Mouse (Mus musculus): ENCODE results near the gene Dzip3. TPM values are rescaled to one million over a fixed set of nuclear protein-coding genes. Genes with fewer than 3 reads are reported as not detected.

Dzip3 gene
- polyA plus RNA-seq (2012; fragmentation: generic; extraction: Trizol), result 3.3 TPM
- long read RNA-seq, experiment 1, partial matches to known transcripts, result 6 of 11 reads
- long read RNA-seq, experiment 1, other reads (novel, unspliced or antisense), result 5 of 11 reads
- long read RNA-seq, experiment 2, full-length matches to known transcripts, result 3 of 66 reads
- long read RNA-seq, experiment 2, partial matches to known transcripts, result 48 of 66 reads
- long read RNA-seq, experiment 2, other reads (novel, unspliced or antisense), result 15 of 66 reads

DNA sequence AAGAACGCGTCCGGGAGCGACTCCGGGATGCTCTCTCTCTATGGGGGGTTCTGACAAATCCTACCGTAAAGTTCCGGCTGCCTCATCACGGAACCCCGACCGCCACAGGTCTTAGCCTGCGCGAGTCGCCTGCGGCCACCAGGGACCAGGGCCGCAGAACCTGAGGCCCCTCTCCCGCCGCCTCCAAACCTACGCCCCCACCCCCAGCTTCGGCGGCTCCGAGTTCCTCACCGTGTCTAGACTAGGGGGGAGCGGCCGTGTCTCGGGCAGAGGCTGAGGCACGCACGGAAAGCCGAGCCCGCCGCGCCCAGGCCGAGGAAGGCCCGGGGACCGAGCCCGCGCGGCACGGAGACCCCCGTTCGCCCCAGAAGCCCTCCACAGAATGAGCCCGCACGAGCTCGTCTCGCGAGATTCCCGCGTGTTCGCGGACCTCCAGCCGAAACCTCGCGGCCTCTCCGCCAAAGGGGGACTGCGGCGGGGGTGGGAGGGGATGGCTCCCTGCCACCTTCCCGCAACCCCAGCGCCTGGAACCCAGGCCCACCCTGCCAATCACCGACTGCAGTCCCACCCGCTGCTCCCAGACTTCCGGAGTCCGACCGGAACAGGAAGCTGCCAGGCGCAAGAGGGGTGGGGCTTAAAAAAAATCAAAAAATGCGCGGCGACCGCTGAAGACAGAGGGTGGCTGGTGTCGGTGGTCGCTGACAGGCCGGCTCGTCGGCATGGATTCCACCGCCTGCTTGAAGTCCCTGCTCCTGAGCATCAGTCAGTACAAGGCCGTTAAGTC, at the start of gene Dzip3, which contains the start of gene Cip2a:
TSS of gene Dzip3 (minus strand) at position 607 of the 784 bp plus-strand sequence.
TSS of gene Cip2a (plus strand) at position 627 of the 784 bp plus-strand sequence.
- H3K79me3 ChIP-seq (ENCODE audit: low read depth), result peaks cover 60% of the 10 kb centered on the region
- peaks cover 87% of the 10 kb centered on the region for H3K79me2 ChIP-seq (ENCODE audit: control insufficient read depth, insufficient read depth)
- H3ac ChIP-seq (ENCODE audit: control insufficient read depth, insufficient read length, low read depth), result peak within 1 kb of the TSS; percentile 99
- no peaks in the 10 kb centered on the region for H3K27me3 ChIP-seq (ENCODE audit: control insufficient read depth, insufficient read depth, insufficient read length)
- H3K36me3 ChIP-seq (ENCODE audit: control insufficient read depth, insufficient read depth), result peaks cover 15% of the 10 kb centered on the region
- H3K4me3 ChIP-seq (ENCODE audit: insufficient read depth, poor library complexity, severe bottlenecking), result peak within 1 kb of the TSS; percentile 83
- TF ChIP-seq CTCF (IDR thresholded peaks at IDR 0.05; ENCODE audit: control insufficient read depth, insufficient read depth, insufficient read length) (no peak), MYOG (IDR thresholded peaks at IDR 0.05; ENCODE audit: control insufficient read depth, extremely low read depth, insufficient read length) (no peak), USF1 (IDR thresholded peaks at IDR 0.05; ENCODE audit: low read depth) (no peak), FOSL1 (IDR thresholded peaks at IDR 0.05; ENCODE audit: insufficient read depth, low read length, poor library complexity, severe bottlenecking) (no peak), MAX (IDR thresholded peaks at IDR 0.05) (peak; percentile 10), MYOD1 (IDR thresholded peaks at IDR 0.05; ENCODE audit: control insufficient read depth, insufficient read length, low read depth) (no peak), CEBPB (IDR thresholded peaks at IDR 0.05; ENCODE audit: low read depth) (no peak)

- Histone ChIP-seq H3K4me3 (ENCODE audit: insufficient read depth, poor library complexity, severe bottlenecking) (no peak overlapping the region), H3K79me2 (ENCODE audit: control insufficient read depth, insufficient read depth) (no peaks in the 10 kb centered on the region), H3K27me3 (ENCODE audit: control insufficient read depth, insufficient read depth, insufficient read length) (no peaks in the 10 kb centered on the region), H3ac (ENCODE audit: control insufficient read depth, insufficient read length, low read depth) (no peak overlapping the region), H3K36me3 (ENCODE audit: control insufficient read depth, insufficient read depth) (no peaks in the 10 kb centered on the region), H3K79me3 (ENCODE audit: low read depth) (no peaks in the 10 kb centered on the region)
- TF ChIP-seq MYOD1 (IDR thresholded peaks at IDR 0.05; ENCODE audit: control insufficient read depth, insufficient read length, low read depth), result no peak
- no peak for TF ChIP-seq MAX (IDR thresholded peaks at IDR 0.05)
- no peak for TF ChIP-seq MYOG (IDR thresholded peaks at IDR 0.05; ENCODE audit: control insufficient read depth, extremely low read depth, insufficient read length)
- TF ChIP-seq FOSL1 (IDR thresholded peaks at IDR 0.05; ENCODE audit: insufficient read depth, low read length, poor library complexity, severe bottlenecking), result no peak
- TF ChIP-seq USF1 (IDR thresholded peaks at IDR 0.05; ENCODE audit: low read depth), result no peak
- no peak for TF ChIP-seq CEBPB (IDR thresholded peaks at IDR 0.05; ENCODE audit: low read depth)
- no peak for TF ChIP-seq CTCF (IDR thresholded peaks at IDR 0.05; ENCODE audit: control insufficient read depth, insufficient read depth, insufficient read length)
Measured at GRCm38 (mm10) chr16:49040554-49041221, 46.7 kb upstream of the Dzip3 start.

- H3K4me3 ChIP-seq (ENCODE audit: insufficient read depth, poor library complexity, severe bottlenecking), result no peak overlapping the region
- H3K79me2 ChIP-seq (ENCODE audit: control insufficient read depth, insufficient read depth), result no peaks in the 10 kb centered on the region
- TF ChIP-seq CEBPB (IDR thresholded peaks at IDR 0.05; ENCODE audit: low read depth), result no peak
- H3K27me3 ChIP-seq (ENCODE audit: control insufficient read depth, insufficient read depth, insufficient read length), result no peaks in the 10 kb centered on the region
- H3K36me3 ChIP-seq (ENCODE audit: control insufficient read depth, insufficient read depth), result no peaks in the 10 kb centered on the region
- no peak overlapping the region for H3ac ChIP-seq (ENCODE audit: control insufficient read depth, insufficient read length, low read depth)
- H3K79me3 ChIP-seq (ENCODE audit: low read depth), result no peaks in the 10 kb centered on the region
Measured at GRCm38 (mm10) chr16:49037771-49038170, 43.8 kb upstream of the Dzip3 start.

- H3ac ChIP-seq (ENCODE audit: control insufficient read depth, insufficient read length, low read depth), result no peak overlapping the region
- no peaks in the 10 kb centered on the region for H3K27me3 ChIP-seq (ENCODE audit: control insufficient read depth, insufficient read depth, insufficient read length)
- no peak overlapping the region for H3K4me3 ChIP-seq (ENCODE audit: insufficient read depth, poor library complexity, severe bottlenecking)
- no peaks in the 10 kb centered on the region for H3K79me3 ChIP-seq (ENCODE audit: low read depth)
- H3K36me3 ChIP-seq (ENCODE audit: control insufficient read depth, insufficient read depth), result no peaks in the 10 kb centered on the region
- H3K79me2 ChIP-seq (ENCODE audit: control insufficient read depth, insufficient read depth), result no peaks in the 10 kb centered on the region
- TF ChIP-seq MAX (IDR thresholded peaks at IDR 0.05) (no peak), MYOG (IDR thresholded peaks at IDR 0.05; ENCODE audit: control insufficient read depth, extremely low read depth, insufficient read length) (no peak), CTCF (IDR thresholded peaks at IDR 0.05; ENCODE audit: control insufficient read depth, insufficient read depth, insufficient read length) (no peak), CEBPB (IDR thresholded peaks at IDR 0.05; ENCODE audit: low read depth) (no peak)
Measured at GRCm38 (mm10) chr16:49035852-49036251, 41.9 kb upstream of the Dzip3 start.

- Histone ChIP-seq H3K27me3 (ENCODE audit: control insufficient read depth, insufficient read depth, insufficient read length) (no peaks in the 10 kb centered on the region), H3K79me2 (ENCODE audit: control insufficient read depth, insufficient read depth) (no peaks in the 10 kb centered on the region), H3K4me3 (ENCODE audit: insufficient read depth, poor library complexity, severe bottlenecking) (no peak overlapping the region), H3ac (ENCODE audit: control insufficient read depth, insufficient read length, low read depth) (no peak overlapping the region), H3K36me3 (ENCODE audit: control insufficient read depth, insufficient read depth) (peaks cover 88% of the 10 kb centered on the region), H3K79me3 (ENCODE audit: low read depth) (no peaks in the 10 kb centered on the region)
- TF ChIP-seq CEBPB (IDR thresholded peaks at IDR 0.05; ENCODE audit: low read depth) (no peak), FOSL1 (IDR thresholded peaks at IDR 0.05; ENCODE audit: insufficient read depth, low read length, poor library complexity, severe bottlenecking) (no peak), MAX (IDR thresholded peaks at IDR 0.05) (no peak), USF1 (IDR thresholded peaks at IDR 0.05; ENCODE audit: low read depth) (no peak), MYOD1 (IDR thresholded peaks at IDR 0.05; ENCODE audit: control insufficient read depth, insufficient read length, low read depth) (no peak), CTCF (IDR thresholded peaks at IDR 0.05; ENCODE audit: control insufficient read depth, insufficient read depth, insufficient read length) (no peak), MYOG (IDR thresholded peaks at IDR 0.05; ENCODE audit: control insufficient read depth, extremely low read depth, insufficient read length) (no peak)
Measured at GRCm38 (mm10) chr16:49016620-49017332, 22.8 kb upstream of the Dzip3 start.

All from C2C12 (cell line).